Mouse (Mus musculus) brain, embryonic 14.5 days (tissue): Measurements from ENCODE around the gene Ipcef1.

Experiments
- CTCF ChIP-seq: fragments of 200-500 bp; IDR thresholded peaks from 2 replicates; pipeline ENCODE4 v1.5.1; 2012; ENCODE audit warnings: inconsistent platforms, mild to moderate bottlenecking, moderate library complexity, borderline replicate concordance; ENCODE audit not compliant: insufficient read depth, insufficient read length; ENCODE audit errors: extremely low read depth
- POLR2A ChIP-seq: fragments of 200-500 bp; IDR thresholded peaks from 2 replicates; pipeline ENCODE4 v1.6.1; 2012; ENCODE audit warnings: mild to moderate bottlenecking, inconsistent platforms, borderline replicate concordance; ENCODE audit not compliant: poor library complexity, insufficient read depth, insufficient read length, severe bottlenecking; ENCODE audit errors: extremely low read depth

DNA sequence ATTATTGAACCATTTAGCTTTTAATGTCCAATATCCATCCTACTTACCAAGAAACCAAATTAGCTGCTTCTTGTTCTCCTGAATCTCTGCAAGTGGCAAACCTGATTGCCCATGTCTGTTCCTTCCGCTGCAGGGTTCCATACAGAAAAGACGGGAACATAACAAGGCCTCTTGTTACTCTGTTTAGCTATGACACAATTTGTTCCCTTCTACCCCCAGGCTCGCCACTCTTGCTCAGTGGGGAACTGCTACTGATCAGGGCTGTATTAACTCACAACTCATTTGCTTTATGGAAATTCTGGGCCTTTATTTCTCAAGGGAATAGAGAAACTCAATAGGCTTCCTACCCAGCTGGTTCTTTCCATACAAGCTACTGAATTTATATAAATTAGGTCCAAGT, 196.5 kb downstream of the Ipcef1 start:
- TF ChIP-seq CTCF (no peak), POLR2A (no peak)
